Mouse (Mus musculus) kidney, postnatal 10 days (tissue): ENCODE results near the gene Aldh1a3.

Experiments used
- DNase-seq: peaks from one replicate; pipeline ENCODE4 v3.0.0; 2021; ENCODE audit warnings: mixed read lengths

The Aldh1a3 gene

DNA sequence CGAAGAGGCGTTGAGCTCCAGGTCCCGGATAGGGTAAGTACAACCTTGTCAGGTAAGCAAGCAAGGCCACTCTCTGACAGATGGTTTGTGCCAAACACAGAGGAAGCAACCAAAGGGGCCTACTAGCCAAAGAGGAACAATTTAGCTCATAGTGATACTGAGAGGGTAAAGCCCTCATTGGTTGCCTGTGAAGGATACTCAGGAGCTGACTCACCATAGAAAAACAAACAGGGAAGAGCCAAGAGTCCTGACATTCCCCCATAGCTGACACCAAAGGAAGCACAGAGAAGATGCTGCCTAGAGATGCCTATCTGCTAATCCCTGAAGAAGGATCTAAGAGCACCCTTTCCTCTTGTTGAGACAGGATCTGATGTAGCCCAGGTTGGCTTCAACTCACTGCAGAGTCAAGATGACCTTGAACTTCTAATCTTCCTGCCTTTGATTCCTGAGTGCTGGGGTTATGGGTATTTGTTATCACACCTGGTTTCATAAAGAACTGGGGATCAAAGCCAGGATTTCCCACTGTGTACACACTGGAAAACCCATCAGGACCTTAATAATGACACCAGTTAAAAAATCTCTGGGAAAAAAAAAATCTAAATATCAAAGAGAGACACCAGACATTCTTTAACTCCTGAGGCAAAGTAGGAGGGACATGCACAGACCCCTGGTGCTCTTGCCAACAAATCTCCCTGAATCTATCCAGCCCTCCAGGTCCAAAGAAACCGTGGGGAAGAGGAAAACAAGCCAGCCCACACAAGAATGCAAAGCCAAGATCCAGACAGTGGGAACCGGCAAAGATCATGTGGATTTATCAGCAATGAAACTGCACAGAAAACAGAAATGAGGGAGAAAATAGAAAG, 58.0 kb downstream of the Aldh1a3 start:
- DNase-seq: no peak

DNA sequence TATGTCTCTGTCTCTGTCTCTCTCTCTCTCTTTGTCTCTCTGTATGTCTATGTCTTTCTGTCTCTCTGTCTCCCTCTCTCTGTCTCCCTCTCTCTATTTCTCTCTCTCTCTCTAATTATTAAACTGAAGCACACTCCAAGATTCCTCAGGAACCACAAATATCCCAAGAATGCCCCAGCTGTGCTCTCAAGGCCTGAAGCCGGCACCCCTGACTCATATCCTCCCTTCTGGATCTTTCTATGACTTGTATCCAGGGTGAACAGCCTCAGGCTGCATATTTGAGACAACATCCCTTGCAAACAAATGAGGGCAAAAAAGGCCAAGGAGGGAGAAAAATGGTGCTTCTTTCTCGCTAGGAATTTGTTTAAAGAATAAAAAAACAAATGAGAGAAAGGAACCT, 61.4 kb downstream of the Aldh1a3 start, which contains the start of gene Gm10974:
Gene Gm10974, plus strand, starts transcription at position 2 of the 400 bp plus-strand sequence.
- DNase-seq: peak; percentile 68

GRCm38 (mm10) chr7:66365411-66365810, 61.9 kb downstream of the Aldh1a3 start:
- no peak for DNase-seq

DNA sequence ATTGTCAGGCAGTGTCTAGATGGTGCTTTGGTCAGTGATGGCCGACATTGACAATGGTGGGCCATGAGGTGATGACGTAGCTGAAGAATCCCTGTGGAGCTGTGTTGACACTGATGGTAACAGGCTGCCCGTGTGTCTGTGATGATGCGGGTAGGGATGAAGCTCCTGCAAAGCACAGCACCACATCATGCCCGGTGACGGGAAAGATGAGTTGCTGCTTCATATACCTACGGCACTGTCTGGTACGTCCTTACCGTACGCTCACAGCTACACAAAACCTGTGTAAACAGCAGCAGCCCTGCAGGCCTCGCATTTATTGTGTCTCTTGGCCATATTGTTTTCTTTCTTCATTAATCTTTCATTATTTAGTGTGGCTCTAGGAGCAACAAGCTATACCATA, 62.8 kb downstream of the Aldh1a3 start:
- no peak for DNase-seq

DNA sequence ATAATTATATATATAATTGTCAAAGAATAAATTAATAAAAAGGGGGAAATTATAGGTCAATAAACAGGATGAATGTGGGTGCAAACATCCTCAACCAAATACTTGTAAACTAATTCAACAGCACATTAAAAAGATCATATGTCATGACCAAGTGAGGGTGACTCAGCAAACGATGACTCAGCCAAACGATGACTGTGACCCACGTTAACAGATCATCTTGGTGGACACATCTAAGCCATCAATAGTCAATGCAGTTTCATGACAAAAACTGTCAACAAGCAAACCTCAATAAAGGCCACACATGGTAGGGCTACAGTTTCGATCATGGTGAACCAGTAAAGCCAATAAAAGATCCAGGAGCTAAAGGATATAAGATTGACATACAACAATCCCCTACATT, 68.3 kb downstream of the Aldh1a3 start:
- no peak for DNase-seq

GRCm38 (mm10) chr7:66358461-66358860, 68.9 kb downstream of the Aldh1a3 start:
- no peak for DNase-seq

- no peak for DNase-seq
Observed at GRCm38 (mm10) chr7:66355791-66356522, 71.4 kb downstream of the Aldh1a3 start.

GRCm38 (mm10) chr7:66354911-66355310, 72.4 kb downstream of the Aldh1a3 start:
- DNase-seq: no peak

DNA sequence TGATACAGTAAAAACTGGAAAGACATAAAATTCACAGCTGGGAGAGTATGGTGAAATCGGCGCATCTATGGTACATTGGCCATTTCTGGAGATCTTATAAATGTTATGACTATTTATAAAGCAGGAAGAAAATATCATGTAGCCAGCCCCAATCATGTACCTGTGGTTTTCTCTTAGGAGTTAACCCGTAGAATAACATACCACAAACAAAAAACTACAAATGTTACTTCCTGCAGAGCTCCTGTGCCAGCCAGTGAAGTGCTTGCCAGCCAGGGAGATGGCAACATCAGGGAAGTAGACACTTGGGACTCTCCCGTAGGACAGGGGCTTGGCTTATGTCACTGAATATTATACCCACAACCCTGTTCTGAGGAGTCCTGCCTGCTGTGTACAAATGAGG, 76.2 kb downstream of the Aldh1a3 start:
- DNase-seq: no peak

DNA sequence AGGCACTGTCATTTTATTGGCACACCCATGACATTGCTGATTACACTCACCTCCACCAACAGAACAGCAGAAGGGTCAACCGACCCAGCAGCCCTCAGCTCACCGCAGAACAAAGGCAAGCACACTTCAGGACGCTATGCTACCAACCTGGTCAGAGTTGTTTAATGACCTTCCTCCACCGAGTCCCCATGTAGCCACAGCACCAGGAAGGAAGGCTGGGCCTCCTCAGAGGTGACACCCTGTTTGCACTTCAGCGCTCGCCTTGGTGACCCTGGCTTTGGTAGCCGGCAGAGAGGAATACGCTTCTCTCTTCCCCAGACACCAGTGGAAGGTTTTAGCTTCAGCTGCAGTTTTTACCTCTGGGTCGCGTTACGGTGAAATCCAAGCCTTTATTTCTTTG, 77.6 kb downstream of the Aldh1a3 start:
- no peak for DNase-seq

DNA sequence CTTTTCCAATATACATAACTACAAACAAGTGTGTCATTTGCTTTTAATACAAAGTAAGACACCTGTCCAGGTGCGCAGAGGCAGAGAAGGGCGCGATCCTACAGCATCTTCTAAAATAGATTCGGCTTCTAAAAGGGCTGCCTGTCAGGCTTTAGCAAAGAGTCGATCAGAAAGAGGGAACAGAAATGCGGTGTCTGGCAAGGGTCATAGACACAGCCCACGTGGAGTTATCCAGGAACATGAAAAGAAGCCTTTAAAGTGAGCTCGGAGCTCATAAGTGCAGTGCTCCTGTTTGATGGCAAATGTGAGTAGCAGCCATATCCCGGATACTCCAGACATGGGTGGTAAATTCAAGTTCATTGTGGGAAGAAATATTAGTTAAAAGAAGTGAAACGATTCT, 78.7 kb downstream of the Aldh1a3 start:
- no peak for DNase-seq

DNA sequence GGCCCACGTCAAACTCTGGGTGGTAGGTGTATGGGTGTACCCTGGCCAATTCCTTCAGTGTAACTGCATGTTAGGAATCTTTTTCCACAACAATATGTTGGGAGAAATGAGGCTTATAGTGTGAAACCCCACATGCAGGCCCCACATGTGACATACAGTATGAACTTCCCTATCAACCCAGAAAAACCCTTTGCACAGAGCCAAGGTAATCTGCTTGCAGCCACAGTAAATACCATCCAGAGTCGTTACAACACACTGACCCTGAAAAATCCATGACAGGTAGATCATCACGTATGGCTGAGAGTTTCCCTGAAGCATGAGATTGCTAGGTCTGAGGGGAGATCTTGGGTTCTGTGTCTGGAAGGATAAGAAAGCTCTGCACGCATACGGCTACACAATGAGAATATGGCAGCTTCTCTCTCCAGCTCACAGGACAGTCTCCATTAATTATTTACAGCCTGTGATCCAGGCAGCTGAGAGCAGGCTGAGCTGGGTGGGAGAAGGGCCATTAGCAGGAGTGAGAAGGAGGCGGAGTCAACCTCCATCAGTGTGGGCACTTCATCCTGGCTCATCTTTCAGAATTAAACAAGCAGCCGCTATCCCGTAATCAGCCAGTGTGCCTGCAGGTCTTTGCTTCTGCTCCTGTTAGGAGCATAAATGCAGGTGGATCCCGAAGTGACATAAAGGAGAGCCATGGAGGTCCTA, 80.2 kb downstream of the Aldh1a3 start:
- peak; percentile 32 for DNase-seq

DNA sequence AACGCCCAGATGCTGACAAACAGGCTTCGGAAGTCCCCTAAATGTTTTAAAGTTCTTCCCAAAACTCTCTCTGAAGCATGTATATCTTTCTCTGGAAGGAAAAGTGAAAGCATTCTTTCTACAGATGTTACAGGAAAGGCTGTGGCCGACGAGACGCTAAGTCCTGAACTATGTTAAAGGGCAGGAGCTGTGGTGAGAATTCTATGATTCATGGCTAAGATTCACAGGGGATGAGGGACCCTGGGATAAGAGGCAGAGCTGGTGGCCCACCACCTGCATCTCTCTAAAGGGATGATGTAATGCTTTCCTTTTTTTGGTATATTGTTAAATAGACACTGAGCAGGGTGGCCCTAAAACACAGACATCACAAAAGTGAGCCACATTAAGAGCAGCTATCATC, 84.0 kb downstream of the Aldh1a3 start:
- no peak for DNase-seq

GRCm38 (mm10) chr7:66342831-66343230, 84.5 kb downstream of the Aldh1a3 start:
- peak; percentile 53 for DNase-seq

DNA sequence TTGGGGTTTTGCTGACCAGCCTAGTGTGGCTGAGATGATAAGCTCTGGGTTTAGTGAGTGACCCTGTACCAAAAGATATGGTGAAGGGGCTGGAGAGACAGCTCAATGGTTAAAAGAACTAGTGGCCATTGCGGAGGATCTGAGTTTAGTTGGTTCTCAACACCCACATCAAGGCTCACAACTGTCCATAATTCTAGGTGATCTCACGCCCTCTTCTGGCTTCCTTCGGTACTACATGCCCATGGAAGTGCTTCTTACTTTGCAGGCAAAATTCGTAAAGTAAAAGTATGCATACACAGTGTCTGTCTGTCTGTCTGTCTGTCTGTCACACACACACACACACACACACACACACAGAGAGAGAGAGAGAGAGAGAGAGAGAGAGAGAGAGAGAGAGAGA, 85.0 kb downstream of the Aldh1a3 start:
- peak; percentile 78 for DNase-seq
